Mouse (Mus musculus): ENCODE measurements around the gene Aco1.

The Aco1 gene

GRCm38 (mm10) chr4:40157500-40158223 lies 14.8 kb downstream of the Aco1 start:
- DNase-seq (ENCODE audit: low read depth) = no peak

DNA sequence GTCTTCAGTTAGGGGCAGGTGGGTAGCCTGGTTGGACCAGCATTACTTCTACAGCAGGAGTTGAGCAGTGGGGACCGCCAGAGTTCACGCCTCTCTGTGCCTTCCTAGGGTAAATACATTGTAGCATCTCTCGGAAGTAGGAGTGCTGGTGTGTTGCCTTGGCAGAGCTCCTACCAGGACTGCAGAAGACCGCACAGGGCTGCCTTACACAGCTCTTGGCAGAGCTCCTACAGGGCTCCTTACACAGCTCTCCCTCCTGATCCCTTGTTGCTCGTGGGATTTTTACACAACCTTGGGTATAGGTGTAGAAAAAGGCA lies 15.3 kb downstream of the Aco1 start:
- no peak for DNase-seq (ENCODE audit: low read depth)

- no peak for DNase-seq (ENCODE audit: low read depth)
Observed at GRCm38 (mm10) chr4:40160591-40161434, 17.9 kb downstream of the Aco1 start.

GRCm38 (mm10) chr4:40163646-40164045 lies 20.8 kb downstream of the Aco1 start:
- DNase-seq (ENCODE audit: low read depth) = no peak

GRCm38 (mm10) chr4:40171477-40171876 lies 28.6 kb downstream of the Aco1 start:
- DNase-seq (ENCODE audit: low read depth) = no peak

- no peak for DNase-seq (ENCODE audit: low read depth)
Observed at GRCm38 (mm10) chr4:40172336-40172735, 29.5 kb downstream of the Aco1 start.

GRCm38 (mm10) chr4:40174321-40174720 lies 31.4 kb downstream of the Aco1 start:
- no peak for DNase-seq (ENCODE audit: low read depth)

DNA sequence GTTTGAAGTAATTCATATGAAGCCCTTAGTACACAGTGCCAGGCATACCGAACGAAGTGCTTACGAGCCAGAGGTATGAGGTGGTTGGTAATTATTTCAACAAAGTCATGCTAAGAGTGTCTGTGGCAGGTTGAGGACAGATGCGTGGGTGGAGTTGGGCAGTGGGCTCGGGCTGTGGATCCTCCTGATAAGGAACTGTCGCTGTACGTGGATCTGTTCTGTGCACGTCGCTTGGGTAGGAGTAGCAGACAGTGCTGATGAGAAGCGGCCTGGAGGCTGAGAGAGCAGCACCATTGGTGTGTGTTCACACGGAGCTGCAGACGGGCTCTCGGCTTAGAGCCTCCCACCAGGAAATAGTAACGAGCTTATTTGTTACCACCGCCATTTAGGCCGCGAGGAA lies 35.7 kb downstream of the Aco1 start:
- DNase-seq (ENCODE audit: low read depth) = no peak

GRCm38 (mm10) chr4:40180046-40180445 lies 37.2 kb downstream of the Aco1 start:
- DNase-seq (ENCODE audit: low read depth) = no peak

GRCm38 (mm10) chr4:40181681-40182080 lies 38.8 kb downstream of the Aco1 start:
- no peak for DNase-seq (ENCODE audit: low read depth)

DNA sequence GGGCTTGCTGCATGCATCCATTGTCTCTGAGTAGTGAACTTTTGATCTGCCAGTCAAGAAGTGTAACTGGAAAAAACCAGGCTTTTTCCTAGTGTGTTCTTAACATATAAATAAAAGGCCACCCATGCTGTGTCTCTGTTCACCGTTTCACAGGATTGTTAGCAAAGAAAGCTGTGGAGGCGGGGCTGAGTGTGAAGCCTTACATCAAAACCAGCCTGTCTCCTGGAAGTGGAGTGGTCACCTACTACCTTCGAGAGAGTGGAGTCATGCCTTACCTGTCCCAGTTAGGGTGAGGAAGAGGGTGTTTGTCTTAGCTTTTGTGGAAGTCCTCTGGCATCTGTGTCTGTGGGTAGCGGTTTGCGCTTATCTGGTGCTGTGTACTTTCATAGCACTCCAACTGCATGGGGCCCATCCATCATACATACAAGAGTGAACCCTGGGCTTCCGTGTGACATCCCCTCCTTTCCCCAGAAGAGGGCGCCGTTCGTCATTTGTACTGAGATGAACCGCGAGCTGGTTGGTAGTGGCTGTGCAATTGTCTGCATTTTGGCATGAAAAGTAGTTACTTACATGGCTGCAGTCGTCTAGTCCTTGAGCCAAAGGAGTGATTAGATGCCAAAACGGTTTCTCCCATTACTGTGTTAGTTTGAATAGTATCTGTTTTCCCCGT lies 39.9 kb downstream of the Aco1 start:
- DNase-seq (ENCODE audit: low read depth) = peak; percentile 52

GRCm38 (mm10) chr4:40183781-40184180 lies 40.9 kb downstream of the Aco1 start:
- DNase-seq (ENCODE audit: low read depth) = no peak

DNA sequence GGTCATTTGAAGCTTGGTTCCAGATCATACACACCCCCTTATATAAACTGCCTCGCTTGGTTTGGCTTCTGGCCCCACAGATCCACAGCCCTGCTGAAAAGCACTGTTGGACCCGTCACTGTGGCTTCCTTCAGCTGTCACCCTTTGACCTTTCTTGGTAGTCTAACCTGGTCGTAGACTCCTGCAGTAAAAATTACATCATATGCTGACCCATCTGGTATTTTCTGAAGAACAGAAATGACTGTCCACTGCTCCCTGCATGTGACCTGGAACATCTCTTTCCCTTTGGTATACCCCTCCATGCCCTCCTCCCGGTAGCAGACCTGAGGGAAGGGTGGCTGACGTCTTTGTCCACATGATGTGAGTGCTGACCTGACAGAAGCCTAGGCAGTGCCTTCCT lies 41.6 kb downstream of the Aco1 start:
- DNase-seq (ENCODE audit: low read depth) = no peak

GRCm38 (mm10) chr4:40187956-40188355 lies 45.1 kb downstream of the Aco1 start:
- DNase-seq (ENCODE audit: low read depth) = no peak

DNA sequence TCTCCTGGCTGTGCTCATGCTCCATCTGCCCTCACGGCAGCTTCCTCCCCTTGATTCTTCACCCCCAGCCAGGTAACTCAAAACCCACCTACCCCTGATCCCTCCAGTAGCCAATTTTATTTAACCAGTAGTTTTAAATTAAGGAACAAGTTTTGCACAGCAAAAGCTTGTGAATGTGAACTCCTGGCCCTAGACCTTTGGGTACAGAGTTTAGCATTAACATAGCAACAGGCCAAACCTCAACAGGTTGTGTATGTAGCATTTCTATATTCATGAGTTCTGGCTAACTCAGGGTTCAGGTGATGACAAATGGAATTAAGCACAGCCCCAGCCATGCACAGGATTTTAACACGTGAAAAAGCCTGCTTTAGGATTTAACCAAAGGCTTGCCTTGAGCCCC lies 49.4 kb downstream of the Aco1 start:
- no peak for DNase-seq (ENCODE audit: low read depth)

DNA sequence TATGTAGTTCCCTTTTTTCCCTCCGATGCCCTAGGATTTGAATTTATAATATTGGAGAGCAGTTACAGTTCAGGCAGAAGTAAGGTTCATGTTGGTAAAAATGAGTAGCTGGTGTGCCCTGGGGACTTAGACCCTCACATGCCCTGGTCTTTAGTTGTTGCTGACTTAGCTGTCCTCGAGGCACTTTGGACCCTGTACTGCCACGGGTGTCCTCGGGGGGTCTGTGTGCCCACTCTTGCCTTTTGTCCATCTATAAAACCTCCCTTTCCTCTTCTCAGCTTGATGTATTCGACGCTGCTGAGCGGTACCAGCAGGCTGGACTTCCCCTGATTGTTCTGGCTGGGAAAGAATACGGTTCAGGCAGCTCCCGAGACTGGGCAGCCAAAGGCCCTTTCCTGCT lies 50.6 kb downstream of the Aco1 start:
- no peak for DNase-seq (ENCODE audit: low read depth)

DNA sequence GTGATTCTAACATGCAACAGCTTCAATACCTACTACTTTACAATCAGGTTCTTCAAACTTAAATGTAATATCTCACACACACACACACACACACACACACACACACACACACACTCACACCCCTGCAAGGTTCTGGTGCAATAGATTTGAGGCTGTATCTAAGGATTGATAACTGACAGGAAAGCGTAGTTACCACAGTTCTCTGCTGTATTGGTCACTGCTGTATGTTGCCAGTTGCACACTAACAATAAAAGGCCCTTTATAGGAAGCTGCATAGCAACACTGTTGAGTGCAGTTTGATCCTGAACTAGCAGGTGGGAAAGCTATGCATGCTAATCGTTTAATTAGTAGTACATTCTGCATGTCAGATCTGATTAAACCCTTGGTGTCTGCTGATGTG lies 52.5 kb downstream of the Aco1 start:
- no peak for DNase-seq (ENCODE audit: low read depth)

- no peak for DNase-seq (ENCODE audit: low read depth)
Observed at GRCm38 (mm10) chr4:40202205-40202604, 59.3 kb downstream of the Aco1 start.

GRCm38 (mm10) chr4:40204374-40204773 lies 61.5 kb downstream of the Aco1 start:
- no peak for DNase-seq (ENCODE audit: low read depth)

GRCm38 (mm10) chr4:40205231-40205903 lies 62.5 kb downstream of the Aco1 start:
- DNase-seq (ENCODE audit: low read depth) = no peak

DNA sequence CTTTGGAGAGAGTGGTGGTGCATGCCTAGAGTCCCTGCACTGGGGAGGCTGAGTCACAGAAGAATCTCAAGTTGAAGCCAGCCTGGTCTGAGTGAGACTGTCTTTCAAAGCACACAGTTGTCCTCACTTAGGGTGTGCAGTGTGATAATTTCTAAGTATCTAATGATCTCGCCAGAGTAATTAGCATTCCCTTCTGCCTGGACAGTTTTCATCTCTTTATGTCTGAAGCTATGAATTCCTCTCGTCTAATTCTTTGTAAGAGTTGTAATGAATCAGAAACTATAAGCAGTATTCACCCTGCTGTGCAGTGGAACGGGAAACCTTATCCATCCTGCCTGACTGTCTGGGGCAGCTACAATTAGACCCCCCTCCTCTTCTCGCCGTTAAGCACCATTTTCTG lies 64.8 kb downstream of the Aco1 start:
- DNase-seq (ENCODE audit: low read depth) = no peak

- no peak for DNase-seq (ENCODE audit: low read depth)
Observed at GRCm38 (mm10) chr4:40212177-40212576, 69.3 kb downstream of the Aco1 start.

- DNase-seq (ENCODE audit: low read depth) = no peak
Observed at GRCm38 (mm10) chr4:40217910-40218309, 75.0 kb downstream of the Aco1 start.
